Mouse (Mus musculus): ENCODE measurements around the gene Taf3. TPM values are rescaled to one million over a fixed set of nuclear protein-coding genes. Genes with fewer than 3 reads are reported as not detected.

Gene Taf3
- polyA plus RNA-seq, 2 experiments, result 9.2 to 12.4 TPM

DNA sequence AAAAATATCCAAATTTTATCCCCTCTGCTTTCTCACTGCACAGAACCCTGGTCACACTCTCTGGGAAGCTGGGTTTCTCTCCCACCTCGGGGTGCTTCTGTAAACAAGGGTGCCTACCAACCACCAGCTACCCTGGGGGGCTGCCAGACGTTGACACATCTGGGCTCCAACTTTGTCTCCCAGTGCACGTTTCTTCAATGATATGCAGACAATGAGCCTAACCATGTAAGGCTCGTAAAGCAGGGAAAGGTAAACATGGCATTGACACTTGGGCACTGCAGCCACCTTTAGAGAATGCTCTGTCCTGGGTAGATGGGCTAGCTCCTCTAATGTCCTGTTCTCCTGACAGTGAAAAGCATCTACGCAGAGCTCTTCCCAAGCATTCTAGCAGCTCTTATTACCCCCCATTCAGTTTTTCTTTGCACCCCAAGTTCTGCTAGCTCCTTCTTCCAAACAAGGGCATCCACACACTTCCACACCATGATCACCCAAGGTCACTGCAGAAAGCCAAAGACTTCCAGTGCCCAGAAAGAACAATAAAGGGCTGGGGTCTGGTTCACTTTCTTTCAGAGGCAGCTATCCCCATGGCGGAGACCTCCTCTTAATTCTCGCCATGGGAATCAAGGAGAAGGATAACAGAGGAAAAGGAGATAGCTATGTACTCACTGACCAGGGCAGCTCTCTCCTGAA, 161.3 kb downstream of the Taf3 start:
- TF ChIP-seq POLR2A (IDR thresholded peaks at IDR 0.05; ENCODE audit: borderline replicate concordance, extremely low read depth, insufficient read depth, insufficient read length), result no peak
- H3K27me3 ChIP-seq (ENCODE audit: control insufficient read depth, insufficient read depth, low read length), result peaks cover 89% of the 10 kb centered on the region
- ATAC-seq (ENCODE audit: low FRiP score, low read depth) (no peak), DNase-seq (ENCODE audit: low spot score) (no peak)
- WGBS, result 6% methylated on average over 7 of the region's 7 CpGs
- no peak overlapping the region for H3K9ac ChIP-seq (ENCODE audit: low read depth, low read length, severe bottlenecking)
- H3K9me3 ChIP-seq (ENCODE audit: control insufficient read depth, low read length), result no peaks in the 10 kb centered on the region
- H3K27ac ChIP-seq (replicated peaks; ENCODE audit: low read depth, low read length), result no peak overlapping the region
- no peak overlapping the region for H3K4me3 ChIP-seq (replicated peaks; ENCODE audit: low read length)
- H3K4me1 ChIP-seq (ENCODE audit: control insufficient read depth, insufficient read depth, low read length), result 0 out of 2 replicates have a peak, but pooled peaks cover 2% of the 10 kb centered on the region
- no peak overlapping the region for H3K4me2 ChIP-seq (replicated peaks; ENCODE audit: low read depth, low read length, severe bottlenecking)
- H3K36me3 ChIP-seq (ENCODE audit: control insufficient read depth, insufficient read depth, low read length), result no peaks in the 10 kb centered on the region

DNA sequence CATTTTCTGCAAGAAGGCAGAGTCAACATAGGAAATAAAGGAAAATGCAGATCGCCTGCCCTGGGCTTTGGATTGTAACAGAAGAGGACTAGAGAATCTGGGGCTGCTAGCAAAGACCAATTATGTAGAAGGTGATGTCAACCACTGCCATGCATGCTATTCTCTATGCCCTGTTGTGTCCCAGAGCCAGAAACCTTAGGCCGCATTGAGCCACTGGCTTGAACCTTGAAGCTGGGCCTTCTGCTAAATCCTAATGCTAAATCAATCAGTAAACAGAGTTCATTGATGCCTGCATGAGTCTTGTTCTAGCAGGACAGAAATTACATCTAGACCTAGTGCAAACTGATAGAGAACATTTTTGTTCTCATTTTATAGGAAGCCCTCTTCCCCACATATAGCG, 162.4 kb downstream of the Taf3 start:
- no peaks in the 10 kb centered on the region for H3K36me3 ChIP-seq (ENCODE audit: control insufficient read depth, insufficient read depth, low read length)
- peaks cover 94% of the 10 kb centered on the region for H3K27me3 ChIP-seq (ENCODE audit: control insufficient read depth, insufficient read depth, low read length)
- TF ChIP-seq POLR2A (IDR thresholded peaks at IDR 0.05; ENCODE audit: borderline replicate concordance, extremely low read depth, insufficient read depth, insufficient read length), result no peak
- no peak overlapping the region for H3K4me2 ChIP-seq (replicated peaks; ENCODE audit: low read depth, low read length, severe bottlenecking)
- no peak overlapping the region for H3K9ac ChIP-seq (ENCODE audit: low read depth, low read length, severe bottlenecking)
- no peaks in the 10 kb centered on the region for H3K9me3 ChIP-seq (ENCODE audit: control insufficient read depth, low read length)
- peaks cover 10% of the 10 kb centered on the region for H3K4me1 ChIP-seq (ENCODE audit: control insufficient read depth, insufficient read depth, low read length)
- 24% methylated on average over 3 of the region's 3 CpGs for WGBS
- H3K27ac ChIP-seq (replicated peaks; ENCODE audit: low read depth, low read length), result no peak overlapping the region
- no peak overlapping the region for H3K4me3 ChIP-seq (replicated peaks; ENCODE audit: low read length)
- DNase-seq (ENCODE audit: low spot score) (no peak), ATAC-seq (ENCODE audit: low FRiP score, low read depth) (no peak)

DNA sequence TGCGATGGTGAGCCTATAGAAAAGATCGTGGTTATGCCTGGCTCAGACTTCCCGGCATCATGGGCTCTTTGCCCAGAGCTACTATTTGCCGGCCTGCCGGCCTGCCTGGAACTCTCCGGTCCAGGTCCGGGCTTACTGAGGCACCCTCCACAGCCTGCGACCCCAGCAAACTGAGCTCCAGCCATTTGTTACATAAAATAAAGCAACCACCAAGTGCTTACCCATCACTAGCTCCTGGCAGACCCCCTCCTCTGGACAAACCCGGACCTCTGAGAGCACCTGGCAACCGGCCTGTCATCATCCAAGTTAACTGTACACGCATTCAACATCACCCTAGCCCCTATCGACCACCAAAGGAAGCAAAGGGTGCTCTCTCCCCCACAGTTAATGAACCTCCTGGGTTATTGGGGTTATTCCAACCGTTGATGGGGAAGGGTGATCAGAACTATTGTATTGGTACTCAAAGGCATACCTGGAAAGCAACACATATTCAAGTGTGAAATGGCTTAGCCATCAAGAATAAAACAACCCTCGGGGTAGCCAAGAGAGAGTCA, 163.1 kb downstream of the Taf3 start:
- no peak for TF ChIP-seq POLR2A (IDR thresholded peaks at IDR 0.05; ENCODE audit: borderline replicate concordance, extremely low read depth, insufficient read depth, insufficient read length)
- Histone ChIP-seq H3K4me2 (replicated peaks; ENCODE audit: low read depth, low read length, severe bottlenecking) (no peak overlapping the region), H3K4me3 (replicated peaks; ENCODE audit: low read length) (no peak overlapping the region), H3K27me3 (ENCODE audit: control insufficient read depth, insufficient read depth, low read length) (peaks cover 94% of the 10 kb centered on the region), H3K4me1 (ENCODE audit: control insufficient read depth, insufficient read depth, low read length) (peaks cover 13% of the 10 kb centered on the region), H3K9me3 (ENCODE audit: control insufficient read depth, low read length) (no peaks in the 10 kb centered on the region), H3K27ac (replicated peaks; ENCODE audit: low read depth, low read length) (no peak overlapping the region), H3K36me3 (ENCODE audit: control insufficient read depth, insufficient read depth, low read length) (no peaks in the 10 kb centered on the region), H3K9ac (ENCODE audit: low read depth, low read length, severe bottlenecking) (no peak overlapping the region)
- 5% methylated on average over 14 of the region's 14 CpGs for WGBS
- DNase-seq (ENCODE audit: low spot score) (no peak), ATAC-seq (ENCODE audit: low FRiP score, low read depth) (no peak)

DNA sequence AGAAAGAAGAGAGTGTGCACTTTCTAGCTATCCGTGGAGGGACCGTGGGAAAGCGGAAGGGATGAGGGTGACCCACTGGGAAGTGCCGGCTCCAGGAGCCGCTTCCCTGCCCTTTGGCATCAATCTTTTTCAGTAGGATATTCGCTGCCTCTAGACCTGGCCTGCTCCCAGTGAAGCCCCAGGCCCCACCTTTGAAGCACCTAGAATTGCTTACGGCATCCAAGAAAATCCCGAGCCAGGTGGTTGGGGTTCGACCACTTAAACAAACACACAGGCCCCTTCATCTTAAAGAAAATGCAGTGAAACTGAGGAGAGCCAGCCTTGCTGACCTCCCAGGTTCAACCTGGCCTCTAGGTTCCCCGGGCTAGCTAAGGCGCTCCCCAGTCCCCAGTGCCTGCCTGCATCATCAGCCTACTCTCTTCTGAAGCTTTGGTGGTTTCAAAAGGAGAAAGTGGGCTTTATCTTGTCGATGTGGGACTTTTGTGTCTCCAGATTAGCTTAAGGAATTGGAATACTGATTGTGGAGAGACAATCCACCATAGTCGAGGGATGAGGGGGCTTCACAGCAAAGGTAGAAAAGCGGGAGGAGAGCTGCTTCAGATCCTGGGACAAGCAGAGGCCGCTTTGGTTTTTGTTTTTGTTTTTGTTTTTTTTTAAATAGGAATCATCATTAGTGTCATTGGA, 163.7 kb downstream of the Taf3 start:
- DNase-seq (ENCODE audit: low spot score) (no peak), ATAC-seq (ENCODE audit: low FRiP score, low read depth) (no peak)
- Histone ChIP-seq H3K27me3 (ENCODE audit: control insufficient read depth, insufficient read depth, low read length) (peaks cover 94% of the 10 kb centered on the region), H3K4me1 (ENCODE audit: control insufficient read depth, insufficient read depth, low read length) (peaks cover 11% of the 10 kb centered on the region), H3K9ac (ENCODE audit: low read depth, low read length, severe bottlenecking) (no peak overlapping the region), H3K9me3 (ENCODE audit: control insufficient read depth, low read length) (no peaks in the 10 kb centered on the region), H3K4me2 (replicated peaks; ENCODE audit: low read depth, low read length, severe bottlenecking) (0 out of 2 replicates have a peak overlapping the region, but pooled peaks have one; percentile 10), H3K27ac (replicated peaks; ENCODE audit: low read depth, low read length) (no peak overlapping the region), H3K4me3 (replicated peaks; ENCODE audit: low read length) (no peak overlapping the region), H3K36me3 (ENCODE audit: control insufficient read depth, insufficient read depth, low read length) (no peaks in the 10 kb centered on the region)
- TF ChIP-seq POLR2A (IDR thresholded peaks at IDR 0.05; ENCODE audit: borderline replicate concordance, extremely low read depth, insufficient read depth, insufficient read length), result no peak
- 6% methylated on average over 15 of the region's 15 CpGs for WGBS

DNA sequence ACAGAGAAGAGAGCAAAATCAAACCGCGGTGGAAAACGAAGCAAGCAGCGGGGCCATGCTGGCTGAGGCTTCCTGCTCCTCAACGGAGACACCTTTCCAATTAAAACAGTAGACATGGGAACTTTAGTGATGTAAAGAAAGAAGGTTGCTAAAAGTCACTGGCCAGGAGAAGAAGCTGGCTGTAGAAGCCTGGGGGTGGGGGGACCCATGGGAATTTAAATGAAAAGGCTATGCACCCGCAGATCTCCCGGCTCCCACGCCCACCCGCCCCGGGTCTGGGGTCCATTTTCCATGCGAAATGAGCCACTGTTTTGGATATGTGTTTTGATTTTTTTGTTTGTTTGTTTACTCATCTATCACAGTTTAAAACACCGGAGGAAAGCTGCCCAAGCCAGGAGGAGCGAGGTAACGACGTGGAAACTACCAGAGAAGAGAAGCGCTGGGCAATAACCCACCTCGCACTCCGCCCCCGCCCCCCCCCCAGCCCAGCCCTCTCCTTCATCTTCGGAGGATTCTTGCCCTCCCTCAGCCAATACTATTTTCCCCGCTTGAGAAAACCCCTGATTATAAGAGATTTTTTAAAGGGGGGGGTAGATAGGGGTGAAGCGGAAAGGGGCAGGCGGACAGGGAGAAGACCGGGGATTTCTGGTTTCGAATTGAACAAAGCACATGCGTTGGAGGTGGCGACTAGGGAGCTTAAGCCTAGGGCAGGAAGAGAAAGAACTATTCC, 164.4 kb downstream of the Taf3 start:
- peaks cover 93% of the 10 kb centered on the region for H3K27me3 ChIP-seq (ENCODE audit: control insufficient read depth, insufficient read depth, low read length)
- under 1% methylated on average over 27 of the region's 27 CpGs for WGBS
- DNase-seq (ENCODE audit: low spot score), result no peak

More for the DNA sequence above, 164.4 kb downstream of the Taf3 start:
- Histone ChIP-seq H3K4me2 (replicated peaks; ENCODE audit: low read depth, low read length, severe bottlenecking) (0 out of 2 replicates have a peak overlapping the region, but pooled peaks have one; percentile 10), H3K36me3 (ENCODE audit: control insufficient read depth, insufficient read depth, low read length) (no peaks in the 10 kb centered on the region), H3K4me3 (replicated peaks; ENCODE audit: low read length) (peak overlapping the region; percentile 28; the same call in 1 of the 2 replicates), H3K9ac (ENCODE audit: low read depth, low read length, severe bottlenecking) (no peak overlapping the region), H3K27ac (replicated peaks; ENCODE audit: low read depth, low read length) (no peak overlapping the region), H3K9me3 (ENCODE audit: control insufficient read depth, low read length) (no peaks in the 10 kb centered on the region), H3K4me1 (ENCODE audit: control insufficient read depth, insufficient read depth, low read length) (peaks cover 13% of the 10 kb centered on the region)
- no peak for ATAC-seq (ENCODE audit: low FRiP score, low read depth)
- TF ChIP-seq POLR2A (IDR thresholded peaks at IDR 0.05; ENCODE audit: borderline replicate concordance, extremely low read depth, insufficient read depth, insufficient read length), result no peak
